Mouse (Mus musculus) testis, adult 2 months (tissue): ENCODE measurements at regions not wholly inside any gene's neighbourhood (a gene's known extent, or its start where the extent isn't known, plus 50 kb on each side); places are given as distances from the start of the nearest gene placed in this dataset.

ENCODE experiments used
- H3K27ac ChIP-seq: fragments of 200-500 bp; 2 replicates; pipeline ENCODE4 v1.5.1; 2012; ENCODE audit warnings: low read depth, low read length; ENCODE audit not compliant: control insufficient read depth, insufficient read depth
- H3K27me3 ChIP-seq: fragments of 200-500 bp; 2 replicates; pipeline ENCODE4 v1.6.1; 2012; ENCODE audit warnings: mild to moderate bottlenecking, low read length, moderate library complexity; ENCODE audit not compliant: control insufficient read depth, insufficient read depth
- H3K36me3 ChIP-seq: fragments of 200-500 bp; 2 replicates; pipeline ENCODE4 v1.6.1; 2012; ENCODE audit warnings: mild to moderate bottlenecking, low read length; ENCODE audit not compliant: control insufficient read depth, insufficient read depth
- H3K4me1 ChIP-seq: fragments of 200-500 bp; 2 replicates; pipeline ENCODE4 v1.6.1; 2012; ENCODE audit warnings: low read length; ENCODE audit not compliant: control insufficient read depth, insufficient read depth
- H3K4me3 ChIP-seq: fragments of 200-500 bp; 2 replicates; pipeline ENCODE4 v1.5.1; 2012; ENCODE audit warnings: low read depth, mild to moderate bottlenecking, low read length, moderate library complexity, mixed read lengths; ENCODE audit not compliant: control insufficient read depth
- CTCF ChIP-seq: fragments of 200-500 bp; IDR thresholded peaks from 2 replicates; pipeline ENCODE4 v1.5.1; 2012; ENCODE audit warnings: low read depth, mild to moderate bottlenecking, inconsistent platforms, low read length, moderate library complexity; ENCODE audit not compliant: control insufficient read depth, insufficient read depth, insufficient replicate concordance
- POLR2A ChIP-seq: fragments of 200-500 bp; IDR thresholded peaks from 2 replicates; pipeline ENCODE4 v1.6.1; 2012; ENCODE audit warnings: low read depth, mild to moderate bottlenecking, inconsistent platforms, low read length, moderate library complexity; ENCODE audit not compliant: control insufficient read depth

- Histone ChIP-seq H3K27ac (no peak overlapping the region), H3K4me3 (peak overlapping the region; percentile 89), H3K4me1 (peaks cover 2% of the 10 kb centered on the region; the same call in 1 of the 2 replicates), H3K36me3 (no peaks in the 10 kb centered on the region), H3K27me3 (peaks cover 13% of the 10 kb centered on the region)
- no peak for TF ChIP-seq CTCF
- TF ChIP-seq POLR2A: peak; percentile 19; the same call in 1 of the 2 replicates
Measured at GRCm38 (mm10) chr15:103102068-103102840, 64.6 kb downstream of the Smug1 start.

DNA sequence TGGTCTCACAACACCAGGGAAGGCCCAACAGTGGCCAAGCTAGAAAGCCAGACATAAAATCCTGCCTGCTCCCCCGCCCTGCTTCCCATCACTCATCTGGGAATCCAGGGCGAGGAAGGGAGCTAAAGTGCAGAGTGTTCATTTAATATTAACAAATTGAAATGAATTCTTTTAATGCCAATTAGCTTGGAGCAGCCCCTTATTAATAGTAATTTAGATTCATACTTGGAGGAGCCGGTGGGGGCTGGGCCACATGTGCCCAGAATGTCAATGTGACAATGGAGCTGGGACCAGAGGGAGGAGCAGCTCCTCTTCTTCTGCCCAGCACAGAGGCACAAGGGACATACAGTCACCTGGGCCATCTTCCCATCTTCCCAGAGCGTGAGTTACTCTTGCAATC is 66.8 kb downstream of the Smug1 start:
- no peak overlapping the region for H3K27ac ChIP-seq
- no peaks in the 10 kb centered on the region for H3K36me3 ChIP-seq
- peaks cover 2% of the 10 kb centered on the region; the same call in 1 of the 2 replicates for H3K4me1 ChIP-seq
- H3K4me3 ChIP-seq: peak overlapping the region; percentile 42
- peaks cover 13% of the 10 kb centered on the region for H3K27me3 ChIP-seq
- no peak for TF ChIP-seq POLR2A
- no peak for TF ChIP-seq CTCF

DNA sequence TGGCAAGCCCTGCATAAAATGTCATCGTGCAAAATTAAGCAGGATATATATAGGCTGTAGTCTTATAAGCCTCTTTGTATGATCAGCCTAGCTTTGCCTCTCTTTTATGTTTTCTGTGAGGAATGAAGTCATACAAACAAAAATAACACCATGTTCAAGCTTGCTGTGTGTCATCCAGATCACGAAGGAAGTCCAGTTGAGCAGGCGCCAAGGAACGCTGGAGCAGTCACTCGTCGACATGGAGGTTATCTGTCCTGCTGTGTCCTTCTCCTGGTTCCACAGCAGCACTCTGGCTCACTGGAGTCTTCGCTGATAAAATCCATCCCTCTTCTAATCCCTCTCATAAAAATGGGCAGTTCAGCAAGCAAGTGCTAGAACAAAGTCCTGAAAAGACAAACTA is 72.4 kb downstream of the Smug1 start:
- Histone ChIP-seq H3K4me3 (no peak overlapping the region), H3K27ac (no peak overlapping the region), H3K27me3 (no peaks in the 10 kb centered on the region), H3K4me1 (no peaks in the 10 kb centered on the region; the same call in 1 of the 2 replicates), H3K36me3 (no peaks in the 10 kb centered on the region)
- TF ChIP-seq CTCF: no peak
- no peak for TF ChIP-seq POLR2A

DNA sequence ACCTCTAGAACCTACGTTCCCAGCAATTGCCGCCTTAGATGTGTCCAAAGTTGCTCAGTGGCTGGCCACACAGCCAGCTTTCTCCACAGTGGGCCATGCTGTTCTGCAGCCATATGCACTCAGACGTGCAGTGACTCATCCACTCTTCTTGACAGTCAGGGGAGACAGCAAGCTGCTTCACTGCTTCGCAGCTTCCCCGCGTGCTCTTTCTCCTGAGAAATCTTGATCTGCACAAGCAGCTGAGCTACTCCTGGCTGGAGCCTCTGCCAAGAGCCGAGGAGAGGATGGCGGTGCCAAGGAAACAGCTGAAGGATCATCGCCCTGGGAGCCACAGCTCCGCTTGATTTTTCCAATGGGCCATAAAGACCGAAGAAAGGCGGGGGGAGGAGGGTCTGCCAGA is 73.2 kb downstream of the Smug1 start:
- H3K4me3 ChIP-seq: no peak overlapping the region
- H3K27ac ChIP-seq: no peak overlapping the region
- no peak for TF ChIP-seq POLR2A
- no peak for TF ChIP-seq CTCF
- no peaks in the 10 kb centered on the region for H3K27me3 ChIP-seq
- H3K36me3 ChIP-seq: no peaks in the 10 kb centered on the region
- no peaks in the 10 kb centered on the region; the same call in 1 of the 2 replicates for H3K4me1 ChIP-seq

DNA sequence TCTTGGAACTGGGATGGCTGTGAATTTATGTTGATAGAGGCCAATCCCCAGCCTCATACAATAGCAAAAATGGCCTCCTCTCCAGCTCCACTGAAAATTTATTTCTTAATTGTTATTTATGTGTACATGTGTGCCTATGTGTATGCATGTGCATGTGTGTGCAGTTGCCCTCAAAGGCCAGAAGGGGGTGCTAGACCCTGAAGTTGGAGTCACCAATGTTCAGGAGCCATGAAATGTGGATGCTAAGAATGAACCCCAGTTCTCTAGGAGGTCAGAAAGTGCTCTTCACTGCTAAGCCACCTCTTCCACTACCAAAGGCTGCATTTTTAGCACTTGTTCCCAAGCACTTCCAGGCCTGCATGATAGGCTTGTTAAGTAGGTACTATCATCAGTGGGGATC is 73.8 kb downstream of the Hoxc4 start:
- Histone ChIP-seq H3K27ac (no peak overlapping the region), H3K4me1 (no peaks in the 10 kb centered on the region; the same call in 1 of the 2 replicates), H3K36me3 (no peaks in the 10 kb centered on the region), H3K4me3 (no peak overlapping the region), H3K27me3 (no peaks in the 10 kb centered on the region)
- TF ChIP-seq CTCF: peak; percentile 51; the same call in 1 of the 2 replicates
- no peak for TF ChIP-seq POLR2A

DNA sequence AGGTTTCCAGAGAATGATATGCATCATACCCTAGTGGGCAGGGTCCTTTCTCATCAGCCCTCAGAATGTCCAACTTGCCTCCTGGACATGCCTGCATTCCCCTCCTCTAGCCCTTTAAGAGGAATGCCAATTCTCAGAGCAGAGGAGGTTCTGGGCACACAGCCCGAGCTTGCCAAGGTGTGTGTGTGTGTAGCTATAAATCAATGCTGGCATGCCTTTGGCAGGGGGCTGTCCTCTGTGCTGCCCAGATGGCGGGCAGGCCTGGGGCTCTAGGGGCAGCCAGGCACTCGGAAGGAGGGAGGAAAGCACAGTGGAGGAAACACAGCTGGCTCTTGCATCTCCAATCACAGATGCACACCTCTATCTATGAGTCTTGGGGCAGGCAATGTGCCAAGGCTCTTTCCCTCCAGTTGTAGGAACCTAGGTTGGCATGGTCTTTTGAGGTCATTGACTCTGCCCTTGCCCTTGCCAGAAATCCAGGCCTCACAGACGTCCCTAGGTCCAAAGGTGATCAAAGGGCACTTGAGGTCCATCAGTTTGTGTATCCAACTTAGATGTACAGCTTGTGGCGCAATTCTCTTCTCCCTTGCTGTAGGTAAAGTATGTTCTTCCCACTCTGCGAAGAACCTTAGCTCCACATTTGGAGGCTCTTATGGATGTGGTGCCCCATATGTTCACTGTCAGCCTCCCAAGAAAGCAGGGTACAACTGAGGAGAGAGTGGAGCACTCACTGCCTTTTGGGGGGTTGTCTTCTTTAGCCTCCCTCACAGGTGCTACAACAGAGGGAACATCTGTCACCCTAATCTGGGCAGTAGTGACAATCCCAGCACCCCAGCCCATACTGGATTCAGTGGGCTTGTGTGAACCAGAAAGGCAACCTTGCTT is 71.8 kb downstream of the Hoxc4 start:
- H3K4me1 ChIP-seq: peaks cover 4% of the 10 kb centered on the region
- H3K27ac ChIP-seq: no peak overlapping the region
- no peak overlapping the region for H3K4me3 ChIP-seq
- no peaks in the 10 kb centered on the region for H3K36me3 ChIP-seq
- TF ChIP-seq CTCF: no peak
- TF ChIP-seq POLR2A: no peak
- H3K27me3 ChIP-seq: peaks cover 4% of the 10 kb centered on the region; the same call in 1 of the 2 replicates

DNA sequence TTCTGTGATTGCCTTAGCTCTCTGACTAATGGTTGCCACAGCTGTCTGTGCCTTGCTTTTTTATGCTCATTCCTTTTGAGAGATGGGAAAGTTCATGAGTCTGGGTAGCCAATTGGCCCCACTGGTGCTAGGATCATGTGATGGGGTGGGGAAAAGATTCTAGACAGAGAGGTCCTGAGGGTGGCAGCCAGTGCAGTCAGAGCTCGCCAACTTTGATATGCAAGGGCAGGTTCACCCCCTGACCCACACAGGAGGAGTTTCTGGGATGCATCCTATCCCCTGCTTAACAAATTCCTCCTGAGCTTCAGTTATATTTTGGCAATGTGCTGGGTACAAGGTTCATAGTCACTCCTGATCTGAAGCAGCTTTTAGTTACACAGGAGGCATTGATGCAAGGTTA is 71.1 kb downstream of the Hoxc4 start:
- TF ChIP-seq POLR2A: no peak
- no peak for TF ChIP-seq CTCF
- Histone ChIP-seq H3K36me3 (no peaks in the 10 kb centered on the region), H3K4me3 (no peak overlapping the region), H3K27me3 (peaks cover 4% of the 10 kb centered on the region; the same call in 1 of the 2 replicates), H3K27ac (no peak overlapping the region), H3K4me1 (peaks cover 4% of the 10 kb centered on the region)
